Mouse (Mus musculus): ENCODE measurements around the gene Serpinb1b. TPM values are rescaled to one million over a fixed set of nuclear protein-coding genes. Genes with fewer than 3 reads are reported as not detected.
"Not testable (repeated sequence)": the region's sequence is repeated elsewhere in the genome, so short reads cannot be mapped to it uniquely, and the experiment has no call there.

The Serpinb1b gene
- polyA plus RNA-seq (2012; rRNA removed): 0.98 and 3.3 TPM in 2 replicates

- DNase-seq (ENCODE audit: low read depth): peak; percentile 86
- TF ChIP-seq CTCF (IDR thresholded peaks at IDR 0.05; ENCODE audit: borderline replicate concordance, extremely low read depth, insufficient read depth, insufficient read length): no peak
- TF ChIP-seq POLR2A (IDR thresholded peaks at IDR 0.05; ENCODE audit: borderline replicate concordance, extremely low read depth, insufficient read depth, insufficient read length, poor library complexity, severe bottlenecking): no peak
Measured at GRCm38 (mm10) chr13:33078056-33078705, at the start of gene Serpinb1b. Gene Serpinb1b (plus strand): TSS chr13:33078575.

- DNase-seq (ENCODE audit: low read depth): not testable (repeated sequence)
Measured at GRCm38 (mm10) chr13:33029478-33029877, 48.9 kb upstream of the Serpinb1b start.

GRCm38 (mm10) chr13:33030281-33030680 is 48.1 kb upstream of the Serpinb1b start:
- DNase-seq (ENCODE audit: low read depth): no peak
- TF ChIP-seq CTCF (IDR thresholded peaks at IDR 0.05; ENCODE audit: borderline replicate concordance, extremely low read depth, insufficient read depth, insufficient read length) (no peak), POLR2A (IDR thresholded peaks at IDR 0.05; ENCODE audit: borderline replicate concordance, extremely low read depth, insufficient read depth, insufficient read length, poor library complexity, severe bottlenecking) (no peak)

- no peak for TF ChIP-seq CTCF (IDR thresholded peaks at IDR 0.05; ENCODE audit: borderline replicate concordance, extremely low read depth, insufficient read depth, insufficient read length)
- TF ChIP-seq POLR2A (IDR thresholded peaks at IDR 0.05; ENCODE audit: borderline replicate concordance, extremely low read depth, insufficient read depth, insufficient read length, poor library complexity, severe bottlenecking): no peak
- no peak for DNase-seq (ENCODE audit: low read depth)
Measured at GRCm38 (mm10) chr13:33035506-33035905, 42.9 kb upstream of the Serpinb1b start.

GRCm38 (mm10) chr13:33043542-33043941 is 34.8 kb upstream of the Serpinb1b start:
- DNase-seq (ENCODE audit: low read depth): no peak

GRCm38 (mm10) chr13:33047234-33047633 is 31.1 kb upstream of the Serpinb1b start:
- TF ChIP-seq CTCF (IDR thresholded peaks at IDR 0.05; ENCODE audit: borderline replicate concordance, extremely low read depth, insufficient read depth, insufficient read length): no peak
- no peak for TF ChIP-seq POLR2A (IDR thresholded peaks at IDR 0.05; ENCODE audit: borderline replicate concordance, extremely low read depth, insufficient read depth, insufficient read length, poor library complexity, severe bottlenecking)
- no peak for DNase-seq (ENCODE audit: low read depth)

More at GRCm38 (mm10) chr13:33043542-33043941, 34.8 kb upstream of the Serpinb1b start:
- no peak for TF ChIP-seq CTCF (IDR thresholded peaks at IDR 0.05; ENCODE audit: borderline replicate concordance, extremely low read depth, insufficient read depth, insufficient read length)
- TF ChIP-seq POLR2A (IDR thresholded peaks at IDR 0.05; ENCODE audit: borderline replicate concordance, extremely low read depth, insufficient read depth, insufficient read length, poor library complexity, severe bottlenecking): no peak

- no peak for DNase-seq (ENCODE audit: low read depth)
- TF ChIP-seq CTCF (IDR thresholded peaks at IDR 0.05; ENCODE audit: borderline replicate concordance, extremely low read depth, insufficient read depth, insufficient read length) (no peak), POLR2A (IDR thresholded peaks at IDR 0.05; ENCODE audit: borderline replicate concordance, extremely low read depth, insufficient read depth, insufficient read length, poor library complexity, severe bottlenecking) (no peak)
Measured at GRCm38 (mm10) chr13:33048187-33048586, 30.2 kb upstream of the Serpinb1b start.

GRCm38 (mm10) chr13:33051697-33052096 is 26.7 kb upstream of the Serpinb1b start:
- no peak for DNase-seq (ENCODE audit: low read depth)
- TF ChIP-seq CTCF (IDR thresholded peaks at IDR 0.05; ENCODE audit: borderline replicate concordance, extremely low read depth, insufficient read depth, insufficient read length): no peak
- no peak for TF ChIP-seq POLR2A (IDR thresholded peaks at IDR 0.05; ENCODE audit: borderline replicate concordance, extremely low read depth, insufficient read depth, insufficient read length, poor library complexity, severe bottlenecking)

- no peak for TF ChIP-seq CTCF (IDR thresholded peaks at IDR 0.05; ENCODE audit: borderline replicate concordance, extremely low read depth, insufficient read depth, insufficient read length)
- TF ChIP-seq POLR2A (IDR thresholded peaks at IDR 0.05; ENCODE audit: borderline replicate concordance, extremely low read depth, insufficient read depth, insufficient read length, poor library complexity, severe bottlenecking): no peak
- no peak for DNase-seq (ENCODE audit: low read depth)
Measured at GRCm38 (mm10) chr13:33063048-33063447, 15.3 kb upstream of the Serpinb1b start.

- no peak for TF ChIP-seq POLR2A (IDR thresholded peaks at IDR 0.05; ENCODE audit: borderline replicate concordance, extremely low read depth, insufficient read depth, insufficient read length, poor library complexity, severe bottlenecking)
- TF ChIP-seq CTCF (IDR thresholded peaks at IDR 0.05; ENCODE audit: borderline replicate concordance, extremely low read depth, insufficient read depth, insufficient read length): no peak
- peak; percentile 24 for DNase-seq (ENCODE audit: low read depth)
Measured at GRCm38 (mm10) chr13:33067387-33067977, 10.9 kb upstream of the Serpinb1b start.

- TF ChIP-seq CTCF (IDR thresholded peaks at IDR 0.05; ENCODE audit: borderline replicate concordance, extremely low read depth, insufficient read depth, insufficient read length): no peak
- TF ChIP-seq POLR2A (IDR thresholded peaks at IDR 0.05; ENCODE audit: borderline replicate concordance, extremely low read depth, insufficient read depth, insufficient read length, poor library complexity, severe bottlenecking): no peak
- no peak for DNase-seq (ENCODE audit: low read depth)
Measured at GRCm38 (mm10) chr13:33068164-33068563, 10.2 kb upstream of the Serpinb1b start.

GRCm38 (mm10) chr13:33071776-33072175 is 6.6 kb upstream of the Serpinb1b start:
- TF ChIP-seq CTCF (IDR thresholded peaks at IDR 0.05; ENCODE audit: borderline replicate concordance, extremely low read depth, insufficient read depth, insufficient read length) (no peak), POLR2A (IDR thresholded peaks at IDR 0.05; ENCODE audit: borderline replicate concordance, extremely low read depth, insufficient read depth, insufficient read length, poor library complexity, severe bottlenecking) (no peak)
- DNase-seq (ENCODE audit: low read depth): no peak
